Mouse (Mus musculus): Measurements from ENCODE around the gene Reep6. TPM values are rescaled to one million over a fixed set of nuclear protein-coding genes. Genes with fewer than 3 reads are reported as not detected.

The Reep6 gene
- total and polyA plus RNA-seq, 2 experiments from 2014 or later, result 3.7 to 5.2 TPM

DNA sequence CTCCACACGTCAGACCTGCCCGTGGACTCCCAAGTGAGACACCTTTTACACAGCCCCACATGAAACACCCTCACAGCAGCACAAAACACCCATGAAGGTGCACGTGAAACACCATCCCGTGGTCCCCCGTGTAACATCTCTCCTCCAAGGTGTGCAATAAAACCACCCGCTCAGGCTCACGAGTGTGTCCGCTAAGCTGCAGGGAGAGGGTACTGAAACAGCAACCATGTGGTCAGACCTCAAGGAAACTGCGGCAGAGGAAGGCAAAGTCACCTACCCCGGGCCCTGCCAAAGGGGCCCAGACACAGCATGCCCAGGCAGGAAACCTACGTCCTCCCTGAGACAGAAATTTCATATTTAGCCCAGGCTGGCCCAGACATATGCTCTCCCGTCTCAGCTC is 6.5 kb downstream of the Reep6 start:
- TF ChIP-seq CTCF (IDR thresholded peaks at IDR 0.05; ENCODE audit: low read depth), result no peak
- no peak overlapping the region for H3K4me3 ChIP-seq (ENCODE audit: low read length)
- peaks cover 11% of the 10 kb centered on the region for H3K27me3 ChIP-seq (ENCODE audit: insufficient read depth, low read length)
- DNase-seq (ENCODE audit: low spot score) (no peak), ATAC-seq (no peak)
- no peak overlapping the region for H3K4me2 ChIP-seq (ENCODE audit: low read depth, low read length)
- no peak overlapping the region for H3K27ac ChIP-seq
- H3K4me1 ChIP-seq (ENCODE audit: insufficient read depth, low read length), result no peaks in the 10 kb centered on the region
- WGBS, result 91% methylated on average over 12 of the region's 12 CpGs
- H3K9ac ChIP-seq (replicated peaks; ENCODE audit: low read length), result no peak overlapping the region
- no peaks in the 10 kb centered on the region for H3K9me3 ChIP-seq (ENCODE audit: low read length)
- no peaks in the 10 kb centered on the region for H3K36me3 ChIP-seq (ENCODE audit: insufficient read depth, low read length)

DNA sequence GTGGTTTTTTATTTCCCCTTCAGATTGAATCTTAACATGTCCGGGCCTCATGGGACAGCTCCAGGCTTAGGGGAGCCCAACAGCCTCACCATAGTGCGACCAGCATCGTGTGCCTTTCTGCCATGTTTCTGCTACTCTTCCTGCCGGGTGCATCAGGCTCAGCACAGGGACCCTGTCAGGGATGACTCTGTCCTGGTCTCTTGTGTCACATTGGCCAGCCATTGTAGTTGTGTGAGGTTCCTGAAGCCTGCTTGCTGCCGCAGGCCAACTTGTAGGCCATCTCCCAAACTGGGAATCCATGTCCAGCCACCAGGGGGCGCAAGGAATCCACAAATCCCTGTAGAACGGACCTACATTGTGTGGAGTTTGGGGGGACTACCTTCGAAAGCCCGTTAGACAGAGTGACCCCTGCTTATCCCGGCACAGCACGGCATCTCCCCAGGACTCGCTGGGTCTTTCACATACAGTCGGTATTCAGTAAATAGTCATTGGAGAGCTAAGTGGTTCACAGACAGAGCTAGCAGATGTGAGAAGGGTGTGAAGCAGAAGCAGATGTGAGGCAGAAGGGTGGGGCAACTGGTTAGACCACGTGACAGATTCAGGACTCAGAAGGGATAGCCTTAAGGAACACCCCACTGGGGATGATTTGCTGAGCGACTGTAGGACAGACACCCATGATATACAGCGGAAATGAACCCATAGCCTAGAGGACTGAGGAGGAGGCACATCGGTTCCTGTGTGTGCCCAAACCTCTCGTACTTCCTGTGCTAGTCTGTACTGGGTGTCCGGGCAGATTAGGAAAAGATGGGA is 10.4 kb downstream of the Reep6 start:
- no peaks in the 10 kb centered on the region for H3K9me3 ChIP-seq (ENCODE audit: low read length)
- WGBS, result 23% methylated on average over 19 of the region's 19 CpGs
- H3K27me3 ChIP-seq (ENCODE audit: insufficient read depth, low read length), result peaks cover 48% of the 10 kb centered on the region
- peaks cover 7% of the 10 kb centered on the region; the same call in 1 of the 2 replicates for H3K4me1 ChIP-seq (ENCODE audit: insufficient read depth, low read length)
- TF ChIP-seq CTCF (IDR thresholded peaks at IDR 0.05; ENCODE audit: low read depth), result peak; percentile 97
- no peak overlapping the region for H3K4me3 ChIP-seq (ENCODE audit: low read length)
- peak; percentile 90 for DNase-seq (ENCODE audit: low spot score)
- no peaks in the 10 kb centered on the region for H3K36me3 ChIP-seq (ENCODE audit: insufficient read depth, low read length)
- H3K9ac ChIP-seq (replicated peaks; ENCODE audit: low read length), result no peak overlapping the region
- no peak overlapping the region for H3K27ac ChIP-seq
- ATAC-seq, result peak; percentile 55; the same call in 1 of the 2 replicates
- H3K4me2 ChIP-seq (ENCODE audit: low read depth, low read length), result no peak overlapping the region

DNA sequence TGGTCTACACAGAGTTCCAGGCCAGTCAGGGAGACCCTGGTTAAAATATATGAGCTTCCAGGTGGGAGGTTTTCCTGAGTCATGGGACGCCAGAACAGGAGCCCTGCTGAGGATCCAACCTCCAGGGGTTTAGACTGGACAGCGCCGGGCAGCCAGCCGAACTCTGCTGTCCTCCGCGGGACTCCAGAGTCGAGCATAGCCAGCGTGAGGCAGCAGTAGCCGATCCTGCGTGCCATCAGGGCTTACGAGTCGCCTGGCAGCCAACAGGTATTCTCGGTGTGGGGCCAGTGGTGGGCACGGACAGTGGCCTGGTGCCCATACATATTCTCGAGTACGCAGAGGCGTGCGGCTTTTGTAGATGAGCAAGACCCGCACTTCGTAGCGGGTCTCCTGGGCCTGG is 11.3 kb downstream of the Reep6 start:
- no peak for ATAC-seq

DNA sequence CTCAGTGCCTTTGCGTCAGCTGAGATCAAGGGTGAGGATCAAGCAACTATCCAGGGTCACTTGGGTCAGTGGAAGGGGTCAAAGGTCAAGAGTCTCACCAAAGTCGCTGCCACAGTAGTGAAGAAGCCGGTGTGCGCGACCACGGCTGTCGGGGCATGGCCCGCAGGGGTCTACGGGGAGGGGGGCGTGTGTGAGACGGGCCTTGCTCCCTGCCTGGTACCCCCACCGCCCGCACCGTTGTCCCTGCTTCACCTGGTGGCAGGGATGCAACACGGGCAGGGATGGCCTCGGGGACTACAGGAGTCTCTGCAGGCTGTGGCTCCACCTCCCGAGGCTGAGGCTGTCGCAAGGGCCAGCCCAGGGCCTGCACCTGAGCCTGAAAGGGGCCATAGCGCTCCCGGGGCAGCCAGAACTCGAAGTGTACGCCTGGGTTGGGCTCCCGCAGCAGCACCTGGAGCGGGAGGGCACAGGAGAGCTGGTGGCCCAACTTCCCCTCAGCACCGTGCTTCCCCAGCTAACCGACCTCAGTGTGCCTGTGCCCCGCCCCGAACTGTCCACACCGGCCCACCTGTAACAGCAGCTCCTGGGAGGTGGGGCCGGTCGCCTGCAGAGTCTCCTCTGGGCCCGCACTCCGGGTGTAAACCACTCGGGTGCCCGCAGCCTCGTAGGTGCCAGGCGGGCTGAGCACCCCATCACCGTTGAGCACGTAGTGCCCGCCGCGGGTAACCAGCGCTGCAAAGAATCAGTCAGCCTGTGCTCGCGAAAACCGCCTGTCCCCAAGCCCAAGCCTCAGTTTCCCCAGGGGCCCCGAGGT is 11.9 kb downstream of the Reep6 start:
- H3K4me3 ChIP-seq (ENCODE audit: low read length), result peak overlapping the region; percentile 24
- H3K9ac ChIP-seq (replicated peaks; ENCODE audit: low read length), result no peak overlapping the region
- ATAC-seq (0 out of 2 replicates have a peak, but pooled peaks have one; percentile 7), DNase-seq (ENCODE audit: low spot score) (no peak)
- WGBS, result 3% methylated on average over 46 of the region's 47 CpGs
- no peaks in the 10 kb centered on the region for H3K36me3 ChIP-seq (ENCODE audit: insufficient read depth, low read length)
- TF ChIP-seq CTCF (IDR thresholded peaks at IDR 0.05; ENCODE audit: low read depth), result no peak
- H3K4me1 ChIP-seq (ENCODE audit: insufficient read depth, low read length), result peaks cover 7% of the 10 kb centered on the region; the same call in 1 of the 2 replicates
- no peaks in the 10 kb centered on the region for H3K9me3 ChIP-seq (ENCODE audit: low read length)
- H3K4me2 ChIP-seq (ENCODE audit: low read depth, low read length), result peak overlapping the region; percentile 52; the same call in 1 of the 2 replicates
- no peak overlapping the region for H3K27ac ChIP-seq
- H3K27me3 ChIP-seq (ENCODE audit: insufficient read depth, low read length), result peaks cover 54% of the 10 kb centered on the region

More for the DNA sequence above, 11.3 kb downstream of the Reep6 start:
- Histone ChIP-seq H3K36me3 (ENCODE audit: insufficient read depth, low read length) (no peaks in the 10 kb centered on the region), H3K9me3 (ENCODE audit: low read length) (no peaks in the 10 kb centered on the region), H3K9ac (replicated peaks; ENCODE audit: low read length) (no peak overlapping the region), H3K27me3 (ENCODE audit: insufficient read depth, low read length) (peaks cover 54% of the 10 kb centered on the region), H3K4me2 (ENCODE audit: low read depth, low read length) (no peak overlapping the region), H3K4me1 (ENCODE audit: insufficient read depth, low read length) (peaks cover 7% of the 10 kb centered on the region; the same call in 1 of the 2 replicates), H3K4me3 (ENCODE audit: low read length) (no peak overlapping the region), H3K27ac (no peak overlapping the region)
- 16% methylated on average over 21 of the region's 21 CpGs for WGBS
- TF ChIP-seq CTCF (IDR thresholded peaks at IDR 0.05; ENCODE audit: low read depth), result no peak
- no peak for DNase-seq (ENCODE audit: low spot score)

DNA sequence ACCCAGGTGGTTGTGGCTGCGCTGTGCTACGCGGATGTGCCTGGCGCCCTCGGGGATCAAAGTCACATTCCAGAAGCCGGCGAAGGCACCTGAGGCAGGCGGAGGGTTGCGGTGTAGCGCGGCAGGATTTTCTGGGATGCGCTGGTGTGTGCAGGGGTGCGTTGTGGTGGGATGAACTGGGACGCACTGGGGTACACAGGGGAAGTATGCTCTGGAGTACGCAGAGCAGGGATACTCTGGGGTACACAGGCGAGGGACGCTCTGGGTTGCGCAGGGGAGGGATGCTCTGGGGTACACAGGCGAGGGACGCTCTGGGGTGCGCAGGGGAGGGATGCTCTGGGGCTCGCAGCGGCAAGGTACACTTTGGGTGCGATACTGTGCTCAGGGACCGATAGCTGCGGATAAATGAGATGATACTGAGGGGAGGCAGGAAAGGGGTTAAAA is 12.6 kb downstream of the Reep6 start:
- Histone ChIP-seq H3K27me3 (ENCODE audit: insufficient read depth, low read length) (peaks cover 58% of the 10 kb centered on the region), H3K9me3 (ENCODE audit: low read length) (no peaks in the 10 kb centered on the region), H3K36me3 (ENCODE audit: insufficient read depth, low read length) (no peaks in the 10 kb centered on the region), H3K4me3 (ENCODE audit: low read length) (peak overlapping the region; percentile 24), H3K4me2 (ENCODE audit: low read depth, low read length) (peak overlapping the region; percentile 52), H3K9ac (replicated peaks; ENCODE audit: low read length) (no peak overlapping the region), H3K4me1 (ENCODE audit: insufficient read depth, low read length) (peaks cover 7% of the 10 kb centered on the region; the same call in 1 of the 2 replicates), H3K27ac (no peak overlapping the region)
- peak; percentile 13 for ATAC-seq
- TF ChIP-seq CTCF (IDR thresholded peaks at IDR 0.05; ENCODE audit: low read depth), result no peak
- no peak for DNase-seq (ENCODE audit: low spot score)
- WGBS, result 1% methylated on average over 26 of the region's 26 CpGs

DNA sequence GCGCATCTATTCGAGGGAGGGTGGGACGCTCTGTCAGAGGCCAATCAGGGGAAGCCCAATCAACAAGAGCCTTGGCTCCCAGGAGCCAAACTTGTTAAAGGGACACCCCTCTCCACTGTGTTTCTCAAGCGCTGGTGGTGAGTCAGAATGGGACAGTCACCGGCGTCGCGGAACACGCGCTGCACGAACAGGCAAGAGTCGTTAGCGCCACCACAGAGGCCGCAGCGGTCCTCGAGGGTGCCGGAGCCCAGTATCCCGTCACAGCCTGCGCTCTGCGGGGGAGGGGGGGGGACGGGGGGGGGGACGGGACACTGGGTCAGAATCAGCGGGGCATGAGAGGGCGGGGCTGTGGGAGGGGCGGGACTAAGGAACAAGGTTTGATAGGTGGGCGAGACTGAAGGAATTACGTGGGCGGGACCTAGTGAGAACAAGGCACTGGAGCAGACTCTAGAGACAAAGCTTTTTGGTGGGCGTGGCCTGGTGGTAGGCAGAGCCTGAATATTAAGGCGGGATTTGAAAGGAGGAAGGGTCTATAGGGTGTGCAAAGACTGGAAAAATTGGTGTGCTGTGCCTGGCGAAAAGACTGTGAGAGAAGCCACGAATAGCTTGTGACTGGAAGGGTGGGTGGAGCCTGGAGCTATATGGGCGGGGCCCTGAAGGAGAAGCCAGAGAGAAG is 13.1 kb downstream of the Reep6 start:
- Histone ChIP-seq H3K9ac (replicated peaks; ENCODE audit: low read length) (no peak overlapping the region), H3K27ac (no peak overlapping the region), H3K9me3 (ENCODE audit: low read length) (no peaks in the 10 kb centered on the region), H3K36me3 (ENCODE audit: insufficient read depth, low read length) (no peaks in the 10 kb centered on the region), H3K27me3 (ENCODE audit: insufficient read depth, low read length) (peaks cover 63% of the 10 kb centered on the region), H3K4me1 (ENCODE audit: insufficient read depth, low read length) (peaks cover 7% of the 10 kb centered on the region; the same call in 1 of the 2 replicates), H3K4me3 (ENCODE audit: low read length) (peak overlapping the region; percentile 24), H3K4me2 (ENCODE audit: low read depth, low read length) (peak overlapping the region; percentile 52)
- WGBS, result under 1% methylated on average over 32 of the region's 33 CpGs
- DNase-seq (ENCODE audit: low spot score) (peak; percentile 76), ATAC-seq (peak; percentile 74)
- no peak for TF ChIP-seq CTCF (IDR thresholded peaks at IDR 0.05; ENCODE audit: low read depth)

Data from hindbrain, postnatal 0 days (tissue).